Mouse (Mus musculus) C2C12 (cell line): ENCODE measurements at regions not wholly inside any gene's neighbourhood (a gene's known extent, or its start where the extent isn't known, plus 50 kb on each side); places are given as distances from the start of the nearest gene placed in this dataset.

Source experiments
- CEBPB ChIP-seq: IDR thresholded peaks from one replicate; pipeline ENCODE4 v1.6.1; 2011; ENCODE audit warnings: low read depth, mild to moderate bottlenecking, control low read depth, moderate library complexity
- CTCF ChIP-seq: IDR thresholded peaks from one replicate; pipeline ENCODE4 v1.5.1; 2011; ENCODE audit not compliant: control insufficient read depth, insufficient read depth, insufficient read length
- MAX ChIP-seq: IDR thresholded peaks from one replicate; pipeline ENCODE4 v1.6.1; 2011; ENCODE audit warnings: mild to moderate bottlenecking, control low read depth
- MYOD1 ChIP-seq: IDR thresholded peaks from one replicate; pipeline ENCODE4 v1.6.1; 2011; ENCODE audit warnings: low read depth; ENCODE audit not compliant: control insufficient read depth, insufficient read length
- MYOG ChIP-seq: IDR thresholded peaks from one replicate; pipeline ENCODE4 v1.6.1; 2011; ENCODE audit not compliant: control insufficient read depth, insufficient read length; ENCODE audit errors: extremely low read depth
- USF1 ChIP-seq: IDR thresholded peaks from one replicate; pipeline ENCODE4 v1.6.1; 2011; ENCODE audit warnings: low read depth, mild to moderate bottlenecking, control low read depth, moderate library complexity

GRCm38 (mm10) chr3:121869694-121870093 lies 54.6 kb upstream of the Abcd3 start:
- TF ChIP-seq CTCF (no peak), USF1 (no peak), MYOG (no peak), MAX (no peak), CEBPB (no peak), MYOD1 (no peak)
